8 mouse cellular contexts compared by ENCODE assay signal in genomic region chr7:132859042-132859958, GRCm38 (mm10). TPM values are rescaled to one million over a fixed set of nuclear protein-coding genes. Genes with fewer than 3 reads are reported as not detected.
DNase-seq lines count a peak whose midpoint lies in the region; ATAC-seq and TF ChIP-seq lines count a peak whose summit lies in the region.

TSS of gene Abraxas2 (plus strand) at chr7:132859225.

- DNase-seq in c-Kit-positive CD71-positive TER-119-positive erythroid progenitor cells, embryonic 14.5 days (ENCODE audit: low spot score): peak; percentile 90
- DNase-seq in heart, postnatal 0 days (ENCODE audit: low spot score): peak; percentile 89
- DNase-seq in kidney, postnatal 4 days: peak; percentile 93 to 95

- 0 out of 2 replicates have a peak, but pooled peaks cover 4% of the 10 kb centered on the region for H3K36me3 ChIP-seq in E14TG2a.4 (ENCODE audit: insufficient read depth, low read length)
- no peaks in the 10 kb centered on the region for H3K36me3 ChIP-seq in forebrain, embryonic 12.5 days (replicated peaks)
- H3K36me3 ChIP-seq in heart, postnatal 0 days (replicated peaks; ENCODE audit: control insufficient read depth, insufficient read depth, low read length): no peaks in the 10 kb centered on the region
- no peaks in the 10 kb centered on the region for H3K36me3 ChIP-seq in liver, embryonic 16.5 days (ENCODE audit: control insufficient read depth, insufficient read depth)
- no peaks in the 10 kb centered on the region for H3K36me3 ChIP-seq in neural tube, embryonic 13.5 days
- H3K36me3 ChIP-seq in testis, adult 2 months (ENCODE audit: control insufficient read depth, insufficient read depth, low read length): no peaks in the 10 kb centered on the region

- H3K4me2 ChIP-seq in forebrain, embryonic 12.5 days: peak within 1 kb of the TSS; percentile 72
- H3K4me2 ChIP-seq in heart, postnatal 0 days (ENCODE audit: low read depth, low read length): peak within 1 kb of the TSS; percentile 74
- peak within 1 kb of the TSS; percentile 89 for H3K4me2 ChIP-seq in liver, embryonic 16.5 days (ENCODE audit: low read depth, low read length)
- H3K4me2 ChIP-seq in neural tube, embryonic 13.5 days: peak within 1 kb of the TSS; percentile 75

- H3K4me3 ChIP-seq in E14TG2a.4 (replicated peaks; ENCODE audit: low read length): peak within 1 kb of the TSS; percentile 95
- H3K4me3 ChIP-seq in forebrain, embryonic 12.5 days (replicated peaks): peak within 1 kb of the TSS; percentile 90
- H3K4me3 ChIP-seq in heart, postnatal 0 days (ENCODE audit: low read depth, low read length): peak within 1 kb of the TSS; percentile 85
- H3K4me3 ChIP-seq in liver, embryonic 16.5 days (ENCODE audit: low read depth, low read length): peak within 1 kb of the TSS; percentile 97
- peak within 1 kb of the TSS; percentile 95 for H3K4me3 ChIP-seq in neural tube, embryonic 13.5 days
- peak within 1 kb of the TSS; percentile 100 for H3K4me3 ChIP-seq in testis, adult 2 months (ENCODE audit: control insufficient read depth, low read depth, low read length)

- TF ChIP-seq EP300 in heart, postnatal 0 days (IDR thresholded peaks at IDR 0.05; ENCODE audit: low read depth): no peak

- under 1% methylated on average over 51 of the region's 53 CpGs for WGBS in forebrain, embryonic 12.5 days
- WGBS in heart, postnatal 0 days: under 1% methylated on average over 53 of the region's 53 CpGs
- WGBS in liver, embryonic 16.5 days (ENCODE audit: insufficient replicate concordance): under 1% methylated on average over 53 of the region's 53 CpGs
- WGBS in neural tube, embryonic 13.5 days: under 1% methylated on average over 53 of the region's 53 CpGs

- TF ChIP-seq POLR2A in testis, adult 2 months (IDR thresholded peaks at IDR 0.05; ENCODE audit: control insufficient read depth, low read depth, low read length): peak; percentile 83

- peak within 1 kb of the TSS; percentile 90 for H3K9ac ChIP-seq in forebrain, embryonic 12.5 days
- H3K9ac ChIP-seq in heart, postnatal 0 days (replicated peaks; ENCODE audit: low read depth, low read length): peak within 1 kb of the TSS; percentile 87
- peak within 1 kb of the TSS; percentile 88 for H3K9ac ChIP-seq in liver, embryonic 16.5 days (ENCODE audit: low read depth, low read length)
- H3K9ac ChIP-seq in neural tube, embryonic 13.5 days: peak within 1 kb of the TSS; percentile 92

- TF ChIP-seq CTCF in E14TG2a.4 (conservative IDR thresholded peaks at IDR 0.05; ENCODE audit: low read length): no peak
- no peak for TF ChIP-seq CTCF in heart, postnatal 0 days (IDR thresholded peaks at IDR 0.05; ENCODE audit: low read depth)
- no peak for TF ChIP-seq CTCF in testis, adult 2 months (IDR thresholded peaks at IDR 0.05; ENCODE audit: control insufficient read depth, insufficient read depth, insufficient replicate concordance, low read depth, low read length)

- H3K27ac ChIP-seq in forebrain, embryonic 12.5 days: peak within 1 kb of the TSS; percentile 81
- peak within 1 kb of the TSS; percentile 80 for H3K27ac ChIP-seq in heart, postnatal 0 days (ENCODE audit: low read depth)
- H3K27ac ChIP-seq in liver, embryonic 16.5 days (ENCODE audit: low read length): peak within 1 kb of the TSS; percentile 93
- peak within 1 kb of the TSS; percentile 86 for H3K27ac ChIP-seq in neural tube, embryonic 13.5 days (replicated peaks)
- peak within 1 kb of the TSS; percentile 97 for H3K27ac ChIP-seq in testis, adult 2 months (ENCODE audit: control insufficient read depth, insufficient read depth, low read depth, low read length)

- 0 out of 2 replicates have a peak, but pooled peaks cover 3% of the 10 kb centered on the region for H3K9me3 ChIP-seq in E14TG2a.4 (ENCODE audit: low read length)
- no peaks in the 10 kb centered on the region for H3K9me3 ChIP-seq in forebrain, embryonic 12.5 days
- H3K9me3 ChIP-seq in heart, postnatal 0 days (replicated peaks; ENCODE audit: control insufficient read depth, low read length): no peaks in the 10 kb centered on the region
- H3K9me3 ChIP-seq in liver, embryonic 16.5 days (replicated peaks; ENCODE audit: control insufficient read depth, low read length): no peaks in the 10 kb centered on the region
- H3K9me3 ChIP-seq in neural tube, embryonic 13.5 days: no peaks in the 10 kb centered on the region

- no peaks in the 10 kb centered on the region for H3K27me3 ChIP-seq in E14TG2a.4 (ENCODE audit: insufficient read depth, low read length)
- H3K27me3 ChIP-seq in forebrain, embryonic 12.5 days: no peaks in the 10 kb centered on the region
- no peaks in the 10 kb centered on the region for H3K27me3 ChIP-seq in heart, postnatal 0 days (ENCODE audit: control insufficient read depth, insufficient read depth, low read length)
- H3K27me3 ChIP-seq in liver, embryonic 16.5 days (ENCODE audit: control insufficient read depth, insufficient read depth, low read depth, low read length): no peaks in the 10 kb centered on the region
- H3K27me3 ChIP-seq in neural tube, embryonic 13.5 days: no peaks in the 10 kb centered on the region
- H3K27me3 ChIP-seq in testis, adult 2 months (ENCODE audit: control insufficient read depth, insufficient read depth, low read length): no peaks in the 10 kb centered on the region

- peaks cover 17% of the 10 kb centered on the region for H3K4me1 ChIP-seq in E14TG2a.4 (replicated peaks; ENCODE audit: low read depth, low read length)
- H3K4me1 ChIP-seq in forebrain, embryonic 12.5 days: peaks cover 14% of the 10 kb centered on the region
- peaks cover 8% of the 10 kb centered on the region; the same call in 1 of the 2 replicates for H3K4me1 ChIP-seq in heart, postnatal 0 days (ENCODE audit: control insufficient read depth, insufficient read depth)
- H3K4me1 ChIP-seq in liver, embryonic 16.5 days (ENCODE audit: control insufficient read depth, low read depth, low read length): peaks cover 14% of the 10 kb centered on the region
- H3K4me1 ChIP-seq in neural tube, embryonic 13.5 days (replicated peaks): peaks cover 19% of the 10 kb centered on the region
- peaks cover 6% of the 10 kb centered on the region for H3K4me1 ChIP-seq in testis, adult 2 months (ENCODE audit: control insufficient read depth, insufficient read depth, low read length)

- ATAC-seq in forebrain, embryonic 12.5 days (ENCODE audit: low FRiP score): peak; percentile 93
- peak; percentile 97 for ATAC-seq in heart, postnatal 0 days (ENCODE audit: insufficient read depth, low read depth)
- ATAC-seq in liver, embryonic 16.5 days (ENCODE audit: low read depth): peak; percentile 96
- peak; percentile 97 for ATAC-seq in neural tube, embryonic 13.5 days (ENCODE audit: low read depth)

RNA-seq across cellular contexts. Expression of gene Abraxas2, which starts in this region (rescaled TPM):
- 37.2 and 38.7 TPM in 2 replicates for polyA plus RNA-seq in forebrain, embryonic 12.5 days (2016; fragmentation: Nextera tagmentation; extraction: Ambion mirVana)
- total RNA-seq in heart, postnatal 0 days (2014; rRNA removed; ENCODE audit: low replicate concordance): 25.7 and 28.9 TPM in 2 replicates
- polyA plus RNA-seq in heart, postnatal 0 days (2015; fragmentation: Nextera tagmentation; extraction: Ambion mirVana): 23.3 and 24.1 TPM in 2 replicates
- polyA plus RNA-seq in liver, embryonic 16.5 days (2015; fragmentation: Nextera tagmentation; extraction: Ambion mirVana): 11.2 and 12.5 TPM in 2 replicates
- polyA plus RNA-seq in neural tube, embryonic 13.5 days (2015; fragmentation: Nextera tagmentation; extraction: Ambion mirVana): 35.1 and 44.2 TPM in 2 replicates
- polyA plus RNA-seq in testis, adult 2 months (2012; rRNA removed): 17.4 and 19.3 TPM in 2 replicates

Comparison
In these comparisons a context has a peak if more than half of its experiments do, and no peak if none do; other contexts are left out.
1. Peak in every context shown above with its lines: DNase-seq, ATAC-seq, H3K4me3 ChIP-seq and H3K27ac ChIP-seq.